Mouse (Mus musculus): ENCODE results near the gene Cfap46.

DNA sequence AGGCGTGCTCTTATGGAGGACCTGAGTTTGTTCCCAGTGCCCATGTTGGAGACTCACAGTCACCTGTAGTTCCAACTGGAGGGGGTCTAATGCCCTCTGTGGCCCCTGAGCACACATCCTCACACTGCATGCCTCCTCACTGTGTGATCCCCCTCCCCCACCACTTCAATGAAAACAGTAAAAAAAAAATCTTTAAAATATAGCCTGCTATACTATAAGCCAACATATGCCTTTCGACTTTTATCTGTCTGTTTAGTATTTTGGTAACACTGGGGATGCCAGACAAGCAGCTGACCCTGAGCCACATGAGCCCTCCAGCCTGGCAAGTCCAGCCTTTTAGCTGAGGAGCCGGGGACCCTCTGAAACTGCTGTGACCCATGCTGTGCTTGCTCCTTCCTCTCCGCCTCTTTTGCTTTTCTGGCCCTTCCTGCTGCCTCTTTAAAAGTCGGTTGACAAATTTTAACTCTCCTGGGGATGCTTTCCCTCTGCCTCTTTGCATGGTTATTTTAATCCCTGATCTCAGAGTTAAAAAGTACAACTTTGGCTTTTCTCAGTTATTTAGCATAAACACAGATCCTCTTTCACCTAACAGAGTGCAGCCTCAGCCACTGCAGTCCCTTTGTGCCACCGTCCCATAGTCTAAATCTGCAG, 18.2 kb upstream of the Cfap46 start:
- TF ChIP-seq CTCF (IDR thresholded peaks at IDR 0.05; ENCODE audit: extremely low read depth, insufficient read length, insufficient replicate concordance, low read depth, low read length) (no peak), POLR2A (IDR thresholded peaks at IDR 0.05; ENCODE audit: low read depth, low read length) (no peak)
